Comparison of ENCODE assay signal across 8 mouse cellular contexts in genomic region chr7:17058071-17058689, GRCm38 (mm10). TPM values are rescaled to one million over a fixed set of nuclear protein-coding genes. Genes with fewer than 3 reads are reported as not detected.
DNase-seq lines count a peak whose midpoint lies in the region; ATAC-seq lines count a peak whose summit lies in the region.

No protein-coding gene starts in this region.

- H3K27ac ChIP-seq in hindbrain, embryonic 16.5 days (ENCODE audit: low read depth, low read length), result peak overlapping the region; percentile 85

- peaks cover 22% of the 10 kb centered on the region for H3K4me1 ChIP-seq in hindbrain, embryonic 16.5 days (ENCODE audit: control insufficient read depth, insufficient read depth, low read depth, low read length)

- peak overlapping the region; percentile 23 for H3K4me2 ChIP-seq in hindbrain, embryonic 16.5 days (ENCODE audit: low read length)

- intact Hi-C loops in left cerebral cortex, postnatal 14 days (cut with DNase I), result no loop called here

- no peaks in the 10 kb centered on the region for H3K9me3 ChIP-seq in hindbrain, embryonic 16.5 days (ENCODE audit: control insufficient read depth, low read length)

- no peak overlapping the region for H3K4me3 ChIP-seq in hindbrain, embryonic 16.5 days (ENCODE audit: low read length)

- peak; percentile 59 for ATAC-seq in activated CD4-positive, CD25-positive, alpha-beta regulatory T cell, adult 4 months
- peak; percentile 40 for ATAC-seq in hindbrain, embryonic 16.5 days
- ATAC-seq in megakaryocyte, adult 5-6 weeks (ENCODE audit: poor library complexity, severe bottlenecking), result peak; percentile 45; the same call in 1 of the 2 replicates

- peak; percentile 53 to 62 for DNase-seq in cerebellum, postnatal 25 days
- DNase-seq in gastrocnemius, postnatal 10 days, result peak; percentile 60
- peak; percentile 75 to 85 for DNase-seq in left cerebral cortex, postnatal 14 days (ENCODE audit: low spot score in 2 of 2)
- peak; percentile 74 to 78 for DNase-seq in right cerebral cortex, postnatal 36 days (ENCODE audit: low spot score in 2 of 2)
- no peak for DNase-seq in Muller cell, postnatal 12 days (ENCODE audit: inconsistent ontology term)

- H3K36me3 ChIP-seq in hindbrain, embryonic 16.5 days (ENCODE audit: control insufficient read depth, insufficient read depth, low read length), result no peaks in the 10 kb centered on the region

- peaks cover 3% of the 10 kb centered on the region; the same call in 1 of the 2 replicates for H3K27me3 ChIP-seq in hindbrain, embryonic 16.5 days (replicated peaks; ENCODE audit: control insufficient read depth, insufficient read depth, low read length)

- H3K9ac ChIP-seq in hindbrain, embryonic 16.5 days (ENCODE audit: low read depth, low read length), result peak overlapping the region; percentile 45; the same call in 1 of the 2 replicates

- 8% methylated on average over 15 of the region's 16 CpGs for WGBS in hindbrain, embryonic 16.5 days

RNA-seq across cellular contexts. Expression of gene Hif3a, which starts 4.0 kb away (rescaled TPM):
- polyA plus RNA-seq in activated CD4-positive, CD25-positive, alpha-beta regulatory T cell, adult 4 months (2017; shearing (Covaris generic)), result under 1 TPM; 0.32 to 0.49 TPM
- 1 to 10 TPM; 1.9 to 3.1 TPM for total RNA-seq in gastrocnemius, postnatal 10 days (2021)
- 6.9 and 8.9 TPM in 2 replicates for polyA plus RNA-seq in hindbrain, embryonic 16.5 days (2015; fragmentation: Nextera tagmentation; extraction: Ambion mirVana)
- 10 to 100 TPM in 1 of 2 experiments, 1 to 10 TPM in 1; 8.3 to 16.0 TPM for total RNA-seq in left cerebral cortex, postnatal 14 days (2021)
- total RNA-seq in megakaryocyte, adult 5-6 weeks (2015), result 0.11 and 0.25 TPM in 2 replicates
- 0.24 TPM in 1 of 2 replicates, not detected in the other for total RNA-seq in megakaryocyte, adult 5-6 weeks (2017)

RNA-seq across cellular contexts. Expression of gene Psg16, which starts 15.7 kb away (rescaled TPM):
- polyA plus RNA-seq in activated CD4-positive, CD25-positive, alpha-beta regulatory T cell, adult 4 months (2017; shearing (Covaris generic)), result 1 to 10 TPM in 1 of 2 experiments, not detected in 1; 1.1 TPM
- total RNA-seq in gastrocnemius, postnatal 10 days (2021), result under 1 TPM; 0.05 to 0.14 TPM
- 5.0 and 5.6 TPM in 2 replicates for polyA plus RNA-seq in hindbrain, embryonic 16.5 days (2015; fragmentation: Nextera tagmentation; extraction: Ambion mirVana)
- 1 to 10 TPM; 3.8 to 4.2 TPM for total RNA-seq in left cerebral cortex, postnatal 14 days (2021)
- total RNA-seq in megakaryocyte, adult 5-6 weeks (2015), result 0.04 TPM in 1 of 2 replicates, not detected in the other
- total RNA-seq in megakaryocyte, adult 5-6 weeks (2017), result 0.28 TPM in 1 of 2 replicates, not detected in the other

RNA-seq across cellular contexts. Expression of gene Ppp5c, which starts 30.5 kb away (rescaled TPM):
- 10 to 100 TPM; 49.6 to 63.3 TPM for polyA plus RNA-seq in activated CD4-positive, CD25-positive, alpha-beta regulatory T cell, adult 4 months (2017; shearing (Covaris generic))
- 10 to 100 TPM; 54.1 to 69.8 TPM for total RNA-seq in gastrocnemius, postnatal 10 days (2021)
- 132 and 138 TPM in 2 replicates for polyA plus RNA-seq in hindbrain, embryonic 16.5 days (2015; fragmentation: Nextera tagmentation; extraction: Ambion mirVana)
- total RNA-seq in left cerebral cortex, postnatal 14 days (2021), result 100 to 1,000 TPM; 182 to 185 TPM
- total RNA-seq in megakaryocyte, adult 5-6 weeks (2015), result 39.9 and 51.4 TPM in 2 replicates
- total RNA-seq in megakaryocyte, adult 5-6 weeks (2017), result 31.6 and 33.1 TPM in 2 replicates
